Mouse (Mus musculus) forebrain, embryonic 14.5 days (tissue): ENCODE data around the gene Tmem87b. TPM values are rescaled to one million over a fixed set of nuclear protein-coding genes. Genes with fewer than 3 reads are reported as not detected.
A peak's percentile ranks its signal among the peaks of the same experiment; 100 is the strongest.

ENCODE experiments used
- ATAC-seq: fragments of 200-750 bp; cut with Nextera tagmentation; 2 replicates; pipeline ENCODE4 v1.8.0; 2017; ENCODE audit warnings: mild to moderate bottlenecking, moderate library complexity
- DNase-seq: peaks from one replicate; pipeline ENCODE4 v3.0.0-alpha.2; 2015; ENCODE audit warnings: low spot score
- H3K27ac ChIP-seq: fragments of 300-500 bp; sonication (generic); 2 replicates; pipeline ENCODE4 v1.5.1; 2014; ENCODE audit warnings: low read depth, mild to moderate bottlenecking, control low read depth, low read length, moderate library complexity
- H3K27me3 ChIP-seq: fragments of 300-500 bp; sonication (generic); replicated peaks from 2 replicates; pipeline ENCODE4 v1.6.1; 2014; ENCODE audit warnings: low read length, control low read depth, mixed read lengths; ENCODE audit not compliant: control insufficient read depth, insufficient read depth
- H3K36me3 ChIP-seq: fragments of 300-500 bp; sonication (generic); 2 replicates; pipeline ENCODE4 v1.6.1; 2014; ENCODE audit warnings: low read length, control low read depth; ENCODE audit not compliant: control insufficient read depth, insufficient read depth
- H3K4me1 ChIP-seq: fragments of 300-500 bp; sonication (generic); 2 replicates; pipeline ENCODE4 v1.6.1; 2014; ENCODE audit warnings: antibody characterized with exemption, low read length, control low read depth; ENCODE audit not compliant: control insufficient read depth, insufficient read depth
- H3K4me2 ChIP-seq: fragments of 300-500 bp; sonication (generic); 2 replicates; pipeline ENCODE4 v1.6.1; 2014; ENCODE audit warnings: mild to moderate bottlenecking, control low read depth, low read length
- H3K4me3 ChIP-seq: fragments of 300-500 bp; sonication (generic); 2 replicates; pipeline ENCODE4 v1.5.1; 2014; ENCODE audit warnings: low read depth, low read length, control low read depth
- H3K9ac ChIP-seq: fragments of 300-500 bp; sonication (generic); 2 replicates; pipeline ENCODE4 v1.6.1; 2014; ENCODE audit warnings: mild to moderate bottlenecking, low read length, control low read depth, moderate library complexity
- H3K9me3 ChIP-seq: fragments of 300-500 bp; sonication (generic); replicated peaks from 2 replicates; pipeline ENCODE4 v1.6.1; 2016; ENCODE audit warnings: low read length, control low read depth, mixed read lengths; ENCODE audit not compliant: control insufficient read depth
- WGBS: fragments of 180-500 bp; shearing (Covaris S2); extraction: QIAGEN DNeasy Blood & Tissue Kit; methylation state at CpG from one replicate; pipeline ENCODE4 v1.1.7; 2014; 5-methylcytosine and 5-hydroxymethylcytosine counted together
- polyA plus RNA-seq: library from polyadenylated mRNA; unstranded; fragments of >200 nt; fragmentation: Nextera tagmentation; extraction: Ambion mirVana; gene quantifications from 2 replicates; pipeline ENCODE4 v1.2.1, GENCODE M21; 2014

The Tmem87b gene
- polyA plus RNA-seq, result 28.0 and 36.8 TPM in 2 replicates

- no peaks in the 10 kb centered on the region for H3K27me3 ChIP-seq
- no peaks in the 10 kb centered on the region for H3K9me3 ChIP-seq
- H3K9ac ChIP-seq, result peak within 1 kb of the TSS; percentile 79
- H3K27ac ChIP-seq, result peak within 1 kb of the TSS; percentile 86
- H3K4me3 ChIP-seq, result peak within 1 kb of the TSS; percentile 56
- peak; percentile 97 for DNase-seq
- H3K4me2 ChIP-seq, result peak within 1 kb of the TSS; percentile 72
- no peaks in the 10 kb centered on the region for H3K36me3 ChIP-seq
- under 1% methylated on average over 55 of the region's 59 CpGs for WGBS
- peak; percentile 92 for ATAC-seq
- peaks cover 5% of the 10 kb centered on the region; the same call in 1 of the 2 replicates for H3K4me1 ChIP-seq
Observed at GRCm38 (mm10) chr2:128817786-128818681, at the start of gene Tmem87b. TSS of gene Tmem87b (plus strand) at chr2:128818118.

- Histone ChIP-seq H3K4me3 (no peak overlapping the region), H3K27ac (no peak overlapping the region), H3K9ac (no peak overlapping the region), H3K36me3 (no peaks in the 10 kb centered on the region), H3K4me2 (no peak overlapping the region), H3K27me3 (no peaks in the 10 kb centered on the region), H3K9me3 (no peaks in the 10 kb centered on the region), H3K4me1 (no peaks in the 10 kb centered on the region)
- no peak for ATAC-seq
- 86% methylated on average over 4 of the region's 4 CpGs for WGBS
- no peak for DNase-seq
Observed at GRCm38 (mm10) chr2:128768545-128769247, 49.2 kb upstream of the Tmem87b start.

DNA sequence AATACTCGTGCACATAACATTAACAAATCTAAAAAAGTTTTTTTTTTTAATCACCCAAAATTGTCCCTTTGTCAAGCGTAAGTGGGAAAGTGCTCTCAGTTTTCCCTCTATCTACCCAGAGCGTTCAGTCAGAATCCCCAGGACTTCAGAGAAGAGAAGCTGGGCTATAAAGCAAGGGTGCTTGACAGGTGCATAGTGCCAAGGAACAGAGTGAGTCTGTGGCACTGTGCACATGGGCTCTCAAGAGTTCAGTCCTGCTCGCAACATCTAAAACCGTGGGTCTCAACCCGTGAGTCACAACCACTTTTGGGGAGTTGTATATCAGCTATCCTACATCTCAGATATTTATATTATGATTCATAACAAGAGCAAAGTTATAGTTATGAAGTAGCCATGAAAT lies 47.4 kb upstream of the Tmem87b start:
- Histone ChIP-seq H3K36me3 (no peaks in the 10 kb centered on the region), H3K9ac (no peak overlapping the region)

DNA sequence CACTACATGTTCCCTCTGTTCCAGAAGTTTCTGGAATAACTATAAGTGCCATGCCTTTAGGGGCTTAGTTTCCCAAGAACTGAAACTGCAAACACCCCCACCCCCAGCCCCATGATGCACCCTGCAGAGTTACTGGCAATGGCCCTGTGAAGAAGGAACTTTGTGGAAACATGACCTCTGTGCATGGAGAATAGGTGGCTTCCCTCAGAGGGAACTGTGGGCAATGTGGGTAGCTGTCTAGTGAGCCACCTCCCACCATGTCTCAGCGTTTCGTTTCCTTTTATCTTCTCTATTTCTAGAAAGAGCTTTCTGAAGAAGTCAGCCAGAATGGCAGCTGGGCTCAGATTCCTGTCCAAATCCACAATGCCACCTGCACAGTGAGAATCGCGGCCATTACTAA lies 46.9 kb upstream of the Tmem87b start:
- no peak overlapping the region for H3K4me2 ChIP-seq
- no peaks in the 10 kb centered on the region for H3K36me3 ChIP-seq
- no peaks in the 10 kb centered on the region for H3K9me3 ChIP-seq
- no peak overlapping the region for H3K9ac ChIP-seq
- no peaks in the 10 kb centered on the region for H3K27me3 ChIP-seq
- no peak overlapping the region for H3K27ac ChIP-seq
- no peak for ATAC-seq
- H3K4me3 ChIP-seq, result no peak overlapping the region
- WGBS, result 82% methylated on average over 4 of the region's 4 CpGs
- no peak for DNase-seq
- no peaks in the 10 kb centered on the region for H3K4me1 ChIP-seq

More for the DNA sequence above, 47.4 kb upstream of the Tmem87b start:
- Histone ChIP-seq H3K4me3 (no peak overlapping the region), H3K27me3 (no peaks in the 10 kb centered on the region), H3K4me1 (no peaks in the 10 kb centered on the region), H3K27ac (no peak overlapping the region), H3K9me3 (no peaks in the 10 kb centered on the region), H3K4me2 (no peak overlapping the region)
- no peak for DNase-seq
- no peak for ATAC-seq
- WGBS, result 91% methylated on average over 6 of the region's 6 CpGs

GRCm38 (mm10) chr2:128771750-128772338 lies 46.1 kb upstream of the Tmem87b start:
- WGBS, result 79% methylated on average over 7 of the region's 7 CpGs
- no peak for ATAC-seq
- H3K36me3 ChIP-seq, result no peaks in the 10 kb centered on the region
- no peaks in the 10 kb centered on the region for H3K27me3 ChIP-seq
- no peak overlapping the region for H3K4me2 ChIP-seq
- H3K9me3 ChIP-seq, result no peaks in the 10 kb centered on the region
- DNase-seq, result peak; percentile 16
- no peak overlapping the region for H3K4me3 ChIP-seq
- no peak overlapping the region for H3K9ac ChIP-seq
- H3K4me1 ChIP-seq, result no peaks in the 10 kb centered on the region
- H3K27ac ChIP-seq, result no peak overlapping the region

GRCm38 (mm10) chr2:128782231-128782630 lies 35.7 kb upstream of the Tmem87b start:
- H3K9me3 ChIP-seq, result no peaks in the 10 kb centered on the region
- no peak overlapping the region for H3K4me2 ChIP-seq
- no peak for DNase-seq
- 91% methylated on average over 5 of the region's 5 CpGs for whole genome bisulfite sequencing
- H3K4me3 ChIP-seq, result no peak overlapping the region
- no peaks in the 10 kb centered on the region for H3K36me3 ChIP-seq
- no peak for ATAC-seq
- 0 out of 2 replicates have a peak, but pooled peaks cover 2% of the 10 kb centered on the region for H3K4me1 ChIP-seq
- no peak overlapping the region for H3K27ac ChIP-seq
- no peaks in the 10 kb centered on the region for H3K27me3 ChIP-seq
- no peak overlapping the region for H3K9ac ChIP-seq

DNA sequence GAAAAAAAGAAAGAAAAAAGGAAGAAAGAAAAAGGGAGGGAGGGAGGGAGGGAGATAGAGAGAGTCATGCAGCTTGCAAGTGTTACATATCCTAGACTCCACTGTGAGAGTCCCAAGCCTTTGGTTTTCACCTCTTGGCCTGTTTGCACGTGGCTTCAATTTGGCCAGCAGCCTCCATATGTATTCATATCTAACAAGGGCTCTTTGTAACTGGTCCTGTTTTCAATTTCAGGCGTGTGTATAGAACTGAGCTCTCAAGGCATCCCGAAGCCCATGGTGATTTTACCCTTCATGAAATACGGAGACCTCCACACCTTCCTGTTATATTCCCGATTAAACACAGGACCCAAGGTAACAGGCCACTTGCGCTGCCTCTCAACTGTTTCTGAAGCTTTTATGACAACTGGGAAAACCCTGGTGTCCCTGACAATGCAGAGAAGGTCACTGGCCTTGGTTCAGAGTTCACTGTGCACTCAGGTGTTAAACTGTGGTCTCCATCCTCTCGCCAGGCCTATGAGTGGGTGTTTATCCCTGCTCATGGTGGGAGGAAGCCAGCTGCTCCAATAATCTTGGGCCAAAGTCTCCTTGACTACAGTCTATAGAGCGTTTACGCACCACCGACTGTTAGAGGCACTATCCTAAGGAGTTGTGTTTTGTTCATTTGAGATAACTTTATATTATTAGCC lies 34.1 kb upstream of the Tmem87b start:
- Histone ChIP-seq H3K27ac (no peak overlapping the region), H3K4me2 (no peak overlapping the region), H3K4me3 (no peak overlapping the region), H3K4me1 (0 out of 2 replicates have a peak, but pooled peaks cover 2% of the 10 kb centered on the region), H3K36me3 (no peaks in the 10 kb centered on the region), H3K9ac (no peak overlapping the region), H3K27me3 (no peaks in the 10 kb centered on the region), H3K9me3 (no peaks in the 10 kb centered on the region)
- DNase-seq, result no peak
- ATAC-seq, result no peak
- 86% methylated on average over 10 of the region's 10 CpGs for WGBS

DNA sequence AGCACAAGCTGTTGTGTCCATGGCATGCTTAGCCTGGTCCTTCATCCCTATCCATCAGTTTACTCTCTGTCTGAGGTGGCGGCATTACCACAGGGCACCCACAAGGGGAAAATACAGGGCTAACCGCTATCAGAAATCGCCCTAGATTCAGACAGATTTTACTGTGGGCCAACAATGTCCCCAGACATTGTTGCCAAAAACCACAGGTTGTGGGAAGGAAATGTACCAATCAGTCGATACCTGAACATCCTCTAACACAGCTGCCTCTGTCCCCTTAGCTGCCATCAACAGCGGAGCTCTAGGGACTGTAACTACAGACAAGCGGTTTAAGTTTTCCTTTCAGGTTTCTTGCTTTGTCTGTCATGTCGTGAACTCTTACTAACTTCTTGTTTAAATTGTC lies 33.1 kb upstream of the Tmem87b start:
- 90% methylated on average over 7 of the region's 7 CpGs for WGBS
- Histone ChIP-seq H3K4me3 (no peak overlapping the region), H3K36me3 (no peaks in the 10 kb centered on the region), H3K4me2 (no peak overlapping the region), H3K27me3 (no peaks in the 10 kb centered on the region), H3K27ac (no peak overlapping the region), H3K9me3 (no peaks in the 10 kb centered on the region), H3K4me1 (0 out of 2 replicates have a peak, but pooled peaks cover 2% of the 10 kb centered on the region), H3K9ac (no peak overlapping the region)
- no peak for DNase-seq
- ATAC-seq, result no peak
